Mouse (Mus musculus) forebrain, embryonic 12.5 days (tissue): ENCODE data around the gene Akt1s1. TPM values are rescaled to one million over a fixed set of nuclear protein-coding genes. Genes with fewer than 3 reads are reported as not detected.

Experiments used
- ATAC-seq: fragments of 200-750 bp; cut with Nextera tagmentation; 2 replicates; pipeline ENCODE4 v1.8.0; 2017; ENCODE audit warnings: moderate TSS enrichment; ENCODE audit not compliant: low FRiP score
- H3K27ac ChIP-seq: fragments of 300-500 bp; sonication (generic); 2 replicates; pipeline ENCODE4 v1.5.1; 2016; ENCODE audit warnings: mild to moderate bottlenecking
- H3K27me3 ChIP-seq: fragments of 300-500 bp; sonication (generic); 2 replicates; pipeline ENCODE4 v1.6.1; 2016; ENCODE audit warnings: mild to moderate bottlenecking
- H3K36me3 ChIP-seq: fragments of 300-500 bp; sonication (generic); replicated peaks from 2 replicates; pipeline ENCODE4 v1.6.1; 2016; ENCODE audit warnings: mild to moderate bottlenecking
- H3K4me1 ChIP-seq: fragments of 300-500 bp; sonication (generic); 2 replicates; pipeline ENCODE4 v1.6.1; 2016
- H3K4me2 ChIP-seq: fragments of 300-500 bp; sonication (generic); 2 replicates; pipeline ENCODE4 v1.6.1; 2016; ENCODE audit warnings: mild to moderate bottlenecking, moderate library complexity
- H3K4me3 ChIP-seq: fragments of 300-500 bp; sonication (generic); replicated peaks from 2 replicates; pipeline ENCODE4 v1.5.1; 2016; ENCODE audit warnings: mild to moderate bottlenecking
- H3K9ac ChIP-seq: fragments of 300-500 bp; sonication (generic); 2 replicates; pipeline ENCODE4 v1.6.1; 2016; ENCODE audit warnings: mild to moderate bottlenecking
- H3K9me3 ChIP-seq: fragments of 300-500 bp; sonication (generic); 2 replicates; pipeline ENCODE4 v1.6.1; 2016
- WGBS: fragments of 180-500 bp; shearing (Covaris S2); methylation state at CpG from one replicate; pipeline ENCODE4 v1.1.7; 2016; 5-methylcytosine and 5-hydroxymethylcytosine counted together
- polyA plus RNA-seq: library from polyadenylated mRNA; unstranded; fragments of >200 nt; fragmentation: Nextera tagmentation; extraction: Ambion mirVana; gene quantifications from 2 replicates; pipeline ENCODE4 v1.2.1, GENCODE M21; 2016

Akt1s1 gene
- polyA plus RNA-seq, 1 experiment from 2014 or later, result 96.0 TPM

DNA sequence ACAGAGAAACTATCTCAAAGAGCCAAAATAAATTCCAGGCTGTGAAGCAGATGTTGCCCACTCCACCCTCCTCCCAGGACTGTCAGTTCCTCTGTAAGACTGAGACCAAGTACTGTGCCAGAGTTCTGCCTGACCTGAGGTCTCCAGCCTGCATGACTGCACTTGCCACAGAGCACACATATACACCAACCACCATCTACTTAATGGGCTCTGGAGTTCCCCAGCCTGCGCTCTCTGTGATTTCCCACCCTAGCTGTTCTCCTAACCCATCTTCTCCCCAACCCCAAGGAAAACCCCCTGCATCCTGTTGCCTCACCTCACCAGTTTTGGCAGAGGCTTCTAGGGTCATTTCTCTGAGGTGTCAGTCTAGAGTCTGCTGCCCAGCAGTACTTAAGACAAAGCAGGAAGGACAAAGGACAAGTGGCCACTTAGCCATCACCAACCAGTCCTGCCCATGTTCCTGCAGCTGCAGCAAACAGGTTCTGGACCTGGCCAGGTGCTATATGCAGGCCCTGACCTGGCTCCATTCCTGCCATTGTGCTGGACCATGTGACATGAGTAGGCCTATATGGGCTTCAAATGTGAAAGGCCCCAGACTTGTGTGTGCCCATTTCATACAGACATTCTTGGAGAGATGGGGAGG lies 13.3 kb upstream of the Akt1s1 start:
- peaks cover 13% of the 10 kb centered on the region for H3K4me1 ChIP-seq
- H3K27ac ChIP-seq, result no peak overlapping the region
- no peak overlapping the region for H3K9ac ChIP-seq
- peaks cover 18% of the 10 kb centered on the region for H3K36me3 ChIP-seq
- WGBS, result 88% methylated on average over 1 of the region's 1 CpGs
- peaks cover 28% of the 10 kb centered on the region for H3K27me3 ChIP-seq
- H3K4me2 ChIP-seq, result no peak overlapping the region
- no peak for ATAC-seq
- H3K9me3 ChIP-seq, result no peaks in the 10 kb centered on the region
- H3K4me3 ChIP-seq, result no peak overlapping the region

GRCm38 (mm10) chr7:44836016-44836404 lies 12.8 kb upstream of the Akt1s1 start:
- Histone ChIP-seq H3K4me1 (peaks cover 13% of the 10 kb centered on the region), H3K36me3 (peaks cover 16% of the 10 kb centered on the region), H3K27ac (no peak overlapping the region), H3K9ac (no peak overlapping the region), H3K4me3 (no peak overlapping the region), H3K9me3 (no peaks in the 10 kb centered on the region), H3K4me2 (no peak overlapping the region), H3K27me3 (peaks cover 34% of the 10 kb centered on the region)
- 53% methylated on average over 3 of the region's 3 CpGs for WGBS
- ATAC-seq, result no peak

DNA sequence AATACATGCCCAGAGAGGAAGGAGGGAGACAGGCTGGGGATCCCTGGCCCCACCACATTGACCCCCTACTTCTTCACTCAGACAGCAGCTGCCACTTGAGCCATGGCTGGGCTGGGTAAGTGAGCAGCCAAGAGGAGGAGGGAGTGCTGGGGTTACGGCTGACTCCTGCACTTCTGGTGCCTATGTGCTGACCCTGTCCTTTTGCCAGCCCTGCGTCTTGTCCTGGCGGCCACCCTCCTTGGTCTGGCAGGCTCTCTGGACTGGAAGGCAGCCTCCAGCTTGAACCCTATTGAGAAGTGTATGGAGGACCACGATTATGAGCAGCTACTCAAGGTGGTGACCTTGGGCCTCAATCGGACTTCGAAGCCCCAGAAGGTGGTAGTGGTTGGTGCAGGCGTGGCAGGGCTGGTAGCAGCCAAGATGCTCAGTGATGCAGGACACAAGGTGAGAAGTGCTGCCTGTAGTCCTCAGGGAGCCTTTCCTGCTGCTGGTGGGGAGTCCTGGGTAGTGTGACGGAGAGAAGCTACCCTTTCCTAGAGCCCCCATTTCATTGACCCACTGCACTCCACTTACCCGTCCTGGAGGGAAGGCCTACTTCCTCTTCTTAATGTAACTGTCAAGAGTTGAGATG lies 12.3 kb upstream of the Akt1s1 start:
- Histone ChIP-seq H3K36me3 (peaks cover 16% of the 10 kb centered on the region), H3K4me2 (no peak overlapping the region), H3K9ac (no peak overlapping the region), H3K4me3 (no peak overlapping the region), H3K27me3 (peaks cover 39% of the 10 kb centered on the region), H3K9me3 (no peaks in the 10 kb centered on the region), H3K4me1 (peaks cover 13% of the 10 kb centered on the region), H3K27ac (no peak overlapping the region)
- no peak for ATAC-seq
- 87% methylated on average over 9 of the region's 9 CpGs for WGBS

- Histone ChIP-seq H3K4me1 (peaks cover 13% of the 10 kb centered on the region), H3K9ac (no peak overlapping the region), H3K4me3 (no peak overlapping the region), H3K9me3 (no peaks in the 10 kb centered on the region), H3K36me3 (peaks cover 24% of the 10 kb centered on the region), H3K27ac (no peak overlapping the region), H3K27me3 (peaks cover 48% of the 10 kb centered on the region), H3K4me2 (no peak overlapping the region)
- no peak for ATAC-seq
- WGBS, result 91% methylated on average over 6 of the region's 6 CpGs
Measured at GRCm38 (mm10) chr7:44838073-44838472, 10.7 kb upstream of the Akt1s1 start.

DNA sequence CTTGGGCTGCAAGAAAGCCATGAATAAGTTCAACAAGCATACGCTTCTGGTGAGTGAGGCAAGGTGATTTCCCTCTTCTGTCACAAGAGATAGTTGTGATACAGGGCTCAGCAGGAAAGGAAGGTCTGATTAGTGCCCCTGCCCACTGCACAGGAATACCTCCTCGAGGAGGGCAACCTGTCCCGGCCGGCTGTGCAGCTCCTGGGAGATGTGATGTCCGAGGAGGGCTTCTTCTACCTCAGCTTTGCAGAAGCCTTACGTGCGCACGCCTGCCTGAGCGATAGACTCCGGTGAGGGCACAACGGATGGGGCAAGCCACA lies 9.7 kb upstream of the Akt1s1 start:
- Histone ChIP-seq H3K4me1 (peaks cover 13% of the 10 kb centered on the region), H3K4me2 (peak overlapping the region; percentile 52), H3K36me3 (peaks cover 34% of the 10 kb centered on the region), H3K4me3 (peak overlapping the region; percentile 27), H3K27me3 (peaks cover 48% of the 10 kb centered on the region), H3K9ac (peak overlapping the region; percentile 51; the same call in 1 of the 2 replicates), H3K9me3 (no peaks in the 10 kb centered on the region), H3K27ac (no peak overlapping the region)
- 23% methylated on average over 11 of the region's 11 CpGs for WGBS
- ATAC-seq, result 0 out of 2 replicates have a peak, but pooled peaks have one; percentile 5

DNA sequence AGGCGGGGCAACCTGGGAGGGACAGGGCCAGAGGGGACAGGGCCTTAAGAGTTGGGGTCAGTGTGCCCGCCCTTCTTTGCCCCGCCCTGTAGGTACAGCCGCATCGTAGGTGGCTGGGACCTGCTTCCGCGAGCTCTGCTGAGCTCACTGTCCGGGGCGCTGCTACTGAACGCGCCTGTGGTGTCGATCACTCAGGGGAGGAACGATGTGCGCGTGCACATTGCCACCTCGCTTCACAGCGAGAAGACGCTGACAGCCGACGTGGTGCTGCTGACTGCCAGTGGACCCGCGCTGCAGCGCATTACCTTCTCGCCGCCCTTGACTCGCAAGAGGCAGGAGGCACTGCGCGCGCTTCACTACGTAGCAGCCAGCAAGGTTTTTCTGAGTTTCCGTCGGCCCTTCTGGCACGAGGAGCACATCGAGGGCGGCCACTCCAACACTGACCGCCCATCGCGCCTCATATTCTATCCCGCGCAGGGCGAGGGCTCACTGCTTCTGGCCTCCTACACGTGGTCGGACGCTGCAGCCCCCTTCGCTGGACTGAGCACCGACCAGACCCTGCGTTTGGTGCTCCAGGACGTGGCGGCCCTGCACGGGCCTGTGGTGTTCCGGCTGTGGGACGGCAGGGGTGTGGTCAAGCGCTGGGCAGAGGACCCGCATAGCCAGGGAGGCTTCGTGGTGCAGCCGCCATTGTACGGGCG lies 9.2 kb upstream of the Akt1s1 start:
- Histone ChIP-seq H3K27me3 (peaks cover 48% of the 10 kb centered on the region), H3K36me3 (peaks cover 39% of the 10 kb centered on the region), H3K4me3 (peak overlapping the region; percentile 27), H3K27ac (no peak overlapping the region), H3K9me3 (no peaks in the 10 kb centered on the region), H3K4me2 (peak overlapping the region; percentile 52), H3K4me1 (peaks cover 13% of the 10 kb centered on the region), H3K9ac (peak overlapping the region; percentile 51)
- ATAC-seq, result peak; percentile 66
- WGBS, result 1% methylated on average over 58 of the region's 58 CpGs

GRCm38 (mm10) chr7:44840426-44840825 lies 8.4 kb upstream of the Akt1s1 start:
- Histone ChIP-seq H3K27me3 (peaks cover 48% of the 10 kb centered on the region), H3K4me1 (peaks cover 13% of the 10 kb centered on the region), H3K36me3 (peaks cover 47% of the 10 kb centered on the region), H3K9ac (peak overlapping the region; percentile 51; the same call in 1 of the 2 replicates), H3K4me2 (peak overlapping the region; percentile 52), H3K4me3 (peak overlapping the region; percentile 27; the same call in 1 of the 2 replicates), H3K9me3 (no peaks in the 10 kb centered on the region), H3K27ac (no peak overlapping the region)
- 58% methylated on average over 14 of the region's 14 CpGs for WGBS
- no peak for ATAC-seq

DNA sequence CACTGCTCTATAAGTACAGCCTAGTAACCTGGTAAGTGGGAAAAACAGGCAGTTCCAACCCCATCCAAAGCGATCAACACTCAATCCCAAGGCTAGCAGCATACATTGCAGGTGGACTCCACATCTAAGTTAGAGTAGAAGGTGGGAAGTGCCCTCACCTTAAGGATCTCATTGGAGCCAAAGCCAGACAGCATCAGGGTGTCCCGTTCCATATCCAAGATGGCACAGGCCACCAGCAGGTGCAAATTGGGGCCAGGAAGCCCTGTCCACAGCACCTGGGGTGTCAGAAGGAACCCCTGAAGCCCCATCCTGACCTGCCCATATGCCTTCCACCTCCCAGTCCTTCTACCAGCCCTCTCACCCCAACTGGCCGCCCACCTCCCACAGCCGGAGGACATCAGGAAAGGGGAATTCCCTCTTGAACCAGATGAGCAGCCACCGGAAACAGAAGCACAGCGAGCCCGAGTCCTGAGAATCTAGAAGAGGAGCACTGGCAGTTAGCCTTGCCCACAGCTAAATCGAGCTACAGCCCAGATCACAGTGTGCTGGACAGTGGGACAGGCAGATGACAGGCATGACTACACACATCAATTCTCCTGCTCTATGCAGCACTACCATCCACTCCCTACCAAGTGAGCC lies 6.8 kb upstream of the Akt1s1 start:
- Histone ChIP-seq H3K4me3 (no peak overlapping the region), H3K9ac (no peak overlapping the region), H3K27me3 (peaks cover 48% of the 10 kb centered on the region), H3K27ac (no peak overlapping the region), H3K4me1 (peaks cover 13% of the 10 kb centered on the region), H3K4me2 (no peak overlapping the region), H3K9me3 (no peaks in the 10 kb centered on the region), H3K36me3 (peaks cover 60% of the 10 kb centered on the region)
- ATAC-seq, result no peak
- WGBS, result 92% methylated on average over 8 of the region's 8 CpGs

- Histone ChIP-seq H3K9me3 (no peaks in the 10 kb centered on the region), H3K9ac (no peak overlapping the region), H3K27me3 (peaks cover 25% of the 10 kb centered on the region), H3K36me3 (peaks cover 60% of the 10 kb centered on the region), H3K4me3 (no peak overlapping the region), H3K27ac (no peak overlapping the region), H3K4me2 (no peak overlapping the region), H3K4me1 (peaks cover 12% of the 10 kb centered on the region)
- no peak for ATAC-seq
- 92% methylated on average over 10 of the region's 10 CpGs for WGBS
Measured at GRCm38 (mm10) chr7:44845006-44845405, 3.8 kb upstream of the Akt1s1 start.

- H3K27ac ChIP-seq, result no peak overlapping the region
- peaks cover 22% of the 10 kb centered on the region for H3K4me1 ChIP-seq
- H3K27me3 ChIP-seq, result 0 out of 2 replicates have a peak, but pooled peaks cover 7% of the 10 kb centered on the region
- no peaks in the 10 kb centered on the region for H3K9me3 ChIP-seq
- no peak overlapping the region for H3K9ac ChIP-seq
- ATAC-seq, result no peak
- 92% methylated on average over 7 of the region's 7 CpGs for WGBS
- H3K36me3 ChIP-seq, result peaks cover 54% of the 10 kb centered on the region
- no peak overlapping the region for H3K4me3 ChIP-seq
- H3K4me2 ChIP-seq, result no peak overlapping the region
Measured at GRCm38 (mm10) chr7:44846804-44847203, 2.0 kb upstream of the Akt1s1 start.

GRCm38 (mm10) chr7:44847772-44848171 lies 1.0 kb upstream of the Akt1s1 start:
- peak overlapping the region; percentile 89 for H3K4me2 ChIP-seq
- peaks cover 22% of the 10 kb centered on the region for H3K4me1 ChIP-seq
- peaks cover 50% of the 10 kb centered on the region for H3K36me3 ChIP-seq
- no peaks in the 10 kb centered on the region for H3K9me3 ChIP-seq
- H3K27ac ChIP-seq, result 0 out of 2 replicates have a peak overlapping the region, but pooled peaks have one; percentile 97
- peak overlapping the region; percentile 54 for H3K9ac ChIP-seq
- ATAC-seq, result no peak
- H3K4me3 ChIP-seq, result peak overlapping the region; percentile 80
- no peaks in the 10 kb centered on the region for H3K27me3 ChIP-seq
- WGBS, result 83% methylated on average over 5 of the region's 5 CpGs

DNA sequence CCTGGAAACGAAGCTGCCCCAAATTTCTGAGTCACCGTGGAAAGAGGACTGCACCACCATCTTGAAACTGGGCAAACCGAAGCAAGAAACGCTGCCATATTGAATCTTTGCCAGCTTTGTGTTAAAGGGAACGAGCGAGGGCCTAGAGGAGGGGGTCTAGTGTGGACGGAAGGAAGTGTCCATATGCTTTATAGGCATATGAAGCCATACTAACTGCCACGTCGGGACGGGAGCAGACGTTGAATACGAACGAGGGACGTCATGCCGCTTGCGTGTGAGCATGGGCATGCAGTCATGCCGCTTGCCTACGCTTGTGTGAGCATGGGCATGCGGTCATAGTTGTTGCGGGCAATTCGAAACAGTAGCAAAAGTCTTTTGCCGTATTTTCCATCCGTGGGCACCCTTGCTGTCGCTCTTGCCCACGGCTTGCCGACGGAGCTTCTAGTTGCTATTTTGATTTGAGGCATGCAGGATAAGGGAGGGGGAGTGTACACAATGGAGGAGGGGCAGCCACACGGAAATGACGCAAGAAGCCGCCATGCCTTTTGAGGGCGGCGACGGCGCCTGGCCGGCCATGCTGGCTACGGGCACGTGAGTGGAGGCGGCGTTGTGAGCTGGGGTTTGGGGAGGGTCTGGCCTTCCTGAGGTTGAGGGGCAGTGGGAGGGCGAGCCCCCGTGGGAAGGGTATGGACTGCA lies 773 bp downstream of the Akt1s1 start:
- 1% methylated on average over 41 of the region's 41 CpGs for WGBS
- Histone ChIP-seq H3K36me3 (peaks cover 34% of the 10 kb centered on the region), H3K27me3 (no peaks in the 10 kb centered on the region), H3K4me3 (peak overlapping the region; percentile 80), H3K4me1 (peaks cover 36% of the 10 kb centered on the region), H3K9ac (peak overlapping the region; percentile 84), H3K27ac (peak overlapping the region; percentile 97), H3K4me2 (peak overlapping the region; percentile 89), H3K9me3 (no peaks in the 10 kb centered on the region)
- ATAC-seq, result peak; percentile 77
